Mouse (Mus musculus) right cerebral cortex, postnatal 4 days (tissue): ENCODE results near the gene Elac2.

Source experiments
- DNase-seq: peaks from one replicate; pipeline ENCODE4 v3.0.0-alpha.2; 2022

Gene Elac2

DNA sequence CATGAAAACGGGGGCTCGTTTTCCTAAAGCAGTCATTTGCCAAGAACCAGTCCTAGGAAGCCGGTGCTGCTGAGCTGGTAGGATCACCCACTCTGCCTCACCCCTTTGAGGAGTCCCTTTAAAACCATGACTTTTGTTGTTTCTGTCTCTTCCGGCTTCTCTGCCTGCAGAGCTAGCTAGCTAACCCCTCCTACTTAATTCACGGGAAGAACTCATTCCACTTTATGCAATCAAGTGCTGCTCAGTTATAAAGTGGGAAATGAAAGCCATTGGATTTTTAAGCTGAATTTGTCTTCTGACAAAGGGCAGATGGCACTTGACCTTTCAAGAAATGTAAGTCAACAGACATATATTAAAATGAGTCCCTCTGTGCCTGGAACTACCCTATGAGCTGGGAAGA, 49.2 kb downstream of the Elac2 start:
- no peak for DNase-seq

- no peak for DNase-seq
Measured at GRCm38 (mm10) chr11:65030201-65030600, 51.4 kb downstream of the Elac2 start.

DNA sequence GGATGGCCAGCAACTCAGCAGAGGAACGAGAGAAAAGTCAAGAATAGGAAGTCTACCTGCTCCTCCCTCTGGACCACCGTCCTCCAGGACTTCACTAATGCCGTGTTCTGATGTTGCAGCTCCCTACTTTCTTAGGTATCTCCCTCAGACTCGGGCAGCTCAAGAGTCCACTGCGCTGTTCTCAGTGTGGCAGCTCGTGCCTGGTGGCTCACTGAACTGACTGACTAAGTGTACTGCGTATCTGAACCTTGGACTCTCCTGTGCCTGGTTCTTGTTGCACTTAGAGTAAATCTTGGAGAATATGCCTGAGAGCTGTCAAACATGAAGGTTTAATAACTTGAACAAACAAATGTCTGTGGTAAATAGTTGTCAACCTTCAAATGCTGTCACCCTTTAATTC, 53.4 kb downstream of the Elac2 start:
- DNase-seq, result no peak

DNA sequence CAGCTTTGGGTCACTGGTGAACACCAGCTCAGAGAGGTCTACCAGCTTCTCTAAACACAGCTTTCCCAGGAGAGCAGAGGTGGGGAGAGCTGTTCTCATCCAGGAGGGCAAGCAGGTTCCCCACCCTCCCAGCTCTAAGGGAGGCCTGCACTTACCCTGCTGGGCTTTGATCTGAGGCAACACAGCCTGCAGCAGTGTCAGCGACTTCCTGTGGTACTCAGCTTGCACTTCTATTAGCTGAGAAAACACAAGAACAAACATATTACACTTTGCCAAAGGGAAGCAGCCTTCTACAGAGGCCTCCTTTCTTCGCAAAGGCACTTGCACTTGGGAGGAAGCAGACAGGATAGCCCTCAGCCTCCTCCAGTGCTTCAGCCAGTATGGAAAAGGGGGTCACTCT, 60.2 kb downstream of the Elac2 start:
- DNase-seq, result no peak

DNA sequence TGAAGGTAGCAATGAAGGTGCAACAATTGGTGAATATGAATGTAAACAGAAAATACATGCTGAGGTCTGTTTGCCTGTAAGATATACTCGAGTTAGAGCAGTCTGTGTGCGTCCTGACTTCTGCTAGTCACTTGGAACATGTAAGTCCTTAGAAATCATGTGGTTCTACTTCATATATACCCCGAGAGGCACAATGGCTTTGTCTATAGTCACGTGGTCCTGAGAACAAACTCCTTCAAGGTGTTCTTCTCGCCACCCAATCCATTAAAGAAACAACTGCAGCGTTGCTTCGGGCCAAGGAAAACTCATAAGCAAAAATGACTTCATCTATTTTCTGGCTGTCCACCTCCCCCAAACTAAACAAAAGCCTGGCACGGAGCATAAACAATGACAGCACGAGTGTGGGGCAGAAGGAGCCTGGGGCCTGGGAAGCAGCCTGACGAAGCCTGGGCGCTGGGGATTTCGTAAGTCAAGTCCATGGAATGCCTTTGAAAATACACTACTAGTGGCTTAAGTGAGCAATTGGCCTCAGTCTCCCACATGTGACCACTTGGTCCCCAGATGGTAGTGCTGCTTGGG, 60.8 kb downstream of the Elac2 start:
- no peak for DNase-seq

DNA sequence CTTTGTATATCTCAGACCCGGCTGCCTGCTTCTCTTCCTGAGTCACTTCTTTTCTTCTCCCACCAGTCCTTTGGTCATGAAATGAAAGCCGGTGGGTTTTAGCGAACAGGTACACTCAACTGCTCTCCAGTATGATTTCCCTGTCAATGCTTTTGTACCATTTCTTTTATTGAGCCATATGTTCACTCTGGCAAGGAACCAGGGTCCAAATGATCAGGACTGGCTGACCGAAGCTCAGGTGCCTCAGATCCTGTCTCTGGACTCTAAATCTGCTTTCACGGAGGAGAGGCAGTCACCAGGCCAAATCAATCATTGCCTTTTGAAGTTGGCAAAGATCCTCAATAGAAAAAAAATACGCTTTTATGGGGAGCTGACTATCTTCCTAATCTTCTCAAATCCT, 61.7 kb downstream of the Elac2 start:
- no peak for DNase-seq

GRCm38 (mm10) chr11:65049090-65049489, 70.3 kb downstream of the Elac2 start:
- DNase-seq, result no peak

DNA sequence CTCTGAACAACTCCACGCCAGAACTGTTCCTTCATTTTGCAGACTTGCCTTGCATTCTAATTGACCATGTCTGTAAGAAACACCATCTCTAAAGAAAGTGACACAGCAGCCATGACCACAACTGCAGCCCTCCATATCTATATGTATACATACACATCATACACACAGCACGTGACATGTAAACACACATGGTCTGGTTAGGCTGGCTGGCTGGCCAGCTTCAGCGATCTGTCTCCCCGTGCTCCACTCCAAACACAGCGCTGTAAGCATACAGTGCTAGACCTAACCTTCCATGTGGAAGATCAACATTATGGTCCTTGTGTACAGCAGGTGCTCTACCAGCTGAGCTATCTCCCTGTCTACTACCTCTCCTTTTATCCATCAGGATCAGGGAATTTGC, 72.0 kb downstream of the Elac2 start:
- no peak for DNase-seq
